Mouse (Mus musculus): ENCODE data around the gene Spcs2.

- no peak for TF ChIP-seq GATA1 (IDR thresholded peaks at IDR 0.05; ENCODE audit: borderline replicate concordance, low read length)
- no peak for TF ChIP-seq CTCF (IDR thresholded peaks at IDR 0.05; ENCODE audit: low read depth, low read length)
These were observed 57.9 kb downstream of the Spcs2 start for GRCm38 (mm10) chr7:99805340-99805739.
